Comparison of ENCODE assay signal across 8 mouse cellular contexts in the genomic region with DNA sequence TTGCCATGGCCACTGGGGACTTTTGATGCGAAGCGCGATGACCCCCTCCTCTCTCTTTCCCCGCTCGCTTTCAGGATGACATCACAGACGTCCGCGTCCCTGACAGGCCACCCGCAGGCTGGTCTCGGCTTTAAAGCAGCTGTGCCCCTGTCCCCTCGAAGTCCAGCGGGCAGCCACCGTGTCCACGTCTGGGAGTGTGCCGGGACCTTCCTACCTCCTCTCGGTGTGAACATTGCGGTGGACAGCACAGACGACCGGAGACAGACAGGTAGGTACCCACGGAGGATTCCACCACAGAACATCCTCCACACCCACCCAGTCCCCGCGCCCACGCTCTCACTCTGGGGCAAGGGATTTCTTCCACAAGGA. TPM values are rescaled to one million over a fixed set of nuclear protein-coding genes. Genes with fewer than 3 reads are reported as not detected.
A peak's percentile ranks its signal among the peaks of the same experiment; 100 is the strongest.
DNase-seq lines count a peak whose midpoint lies in the region; ATAC-seq lines count a peak whose summit lies in the region.

No protein-coding gene starts in this region.

- H3K9me3 ChIP-seq in intestine, embryonic 15.5 days: no peaks in the 10 kb centered on the region
- H3K9me3 ChIP-seq in neural tube, embryonic 11.5 days (ENCODE audit: control insufficient read depth, low read length): no peaks in the 10 kb centered on the region

- H3K27ac ChIP-seq in intestine, embryonic 15.5 days: no peak overlapping the region
- H3K27ac ChIP-seq in neural tube, embryonic 11.5 days (ENCODE audit: low read depth, low read length): no peak overlapping the region

- DNase-seq in frontal cortex, postnatal 10 days (ENCODE audit: low spot score in 2 of 2): peak; percentile 63 to 73
- DNase-seq in thymus, postnatal 14 days: peak; percentile 21
- DNase-seq in thymus, postnatal 25 days: no peak
- DNase-seq in neural tube, embryonic 11.5 days (ENCODE audit: low spot score): peak; percentile 81
- DNase-seq in gastrocnemius, postnatal 36 days: no peak
- DNase-seq in cerebellum, adult 9-11 months: no peak

- H3K36me3 ChIP-seq in intestine, embryonic 15.5 days: no peaks in the 10 kb centered on the region
- no peaks in the 10 kb centered on the region for H3K36me3 ChIP-seq in neural tube, embryonic 11.5 days (ENCODE audit: control insufficient read depth, insufficient read depth, low read length)

- ATAC-seq in frontal cortex, adult (ENCODE audit: low TSS enrichment): no peak; the same call in 1 of the 2 replicates
- peak; percentile 52 for ATAC-seq in intestine, embryonic 15.5 days
- peak; percentile 67 for ATAC-seq in neural tube, embryonic 11.5 days (ENCODE audit: insufficient read depth, low FRiP score, low TSS enrichment)

- 3% methylated on average over 23 of the region's 23 CpGs for WGBS in intestine, embryonic 15.5 days
- WGBS in neural tube, embryonic 11.5 days: 1% methylated on average over 23 of the region's 23 CpGs

- intact Hi-C loops in gastrocnemius, postnatal 36 days (cut with DNase I): loop anchor here (10.0 kb wide), 1 partner anchor 308 kb away; no protein-coding TSS in a partner anchor

- H3K4me1 ChIP-seq in intestine, embryonic 15.5 days (replicated peaks): peaks cover 11% of the 10 kb centered on the region; the same call in 1 of the 2 replicates
- H3K4me1 ChIP-seq in neural tube, embryonic 11.5 days (ENCODE audit: control insufficient read depth, insufficient read depth, low read length): peaks cover 31% of the 10 kb centered on the region

- peak overlapping the region; percentile 23 for H3K4me3 ChIP-seq in intestine, embryonic 15.5 days (replicated peaks)
- peak overlapping the region; percentile 46 for H3K4me3 ChIP-seq in neural tube, embryonic 11.5 days (ENCODE audit: low read depth, low read length)

- peak overlapping the region; percentile 48 for H3K4me2 ChIP-seq in intestine, embryonic 15.5 days (replicated peaks)
- H3K4me2 ChIP-seq in neural tube, embryonic 11.5 days (ENCODE audit: low read depth): peak overlapping the region; percentile 78

- peaks cover 38% of the 10 kb centered on the region for H3K27me3 ChIP-seq in intestine, embryonic 15.5 days (replicated peaks)
- 0 out of 2 replicates have a peak, but pooled peaks cover 6% of the 10 kb centered on the region for H3K27me3 ChIP-seq in neural tube, embryonic 11.5 days (ENCODE audit: control insufficient read depth, insufficient read depth, low read length)

- H3K9ac ChIP-seq in intestine, embryonic 15.5 days: no peak overlapping the region
- H3K9ac ChIP-seq in neural tube, embryonic 11.5 days (ENCODE audit: low read length): peak overlapping the region; percentile 51

RNA-seq across cellular contexts. Expression of gene Aen, which starts 13.2 kb away (rescaled TPM):
- 35.6 and 40.6 TPM in 2 replicates for polyA plus RNA-seq in intestine, embryonic 15.5 days (2015; fragmentation: Nextera tagmentation; extraction: Ambion mirVana)
- polyA plus RNA-seq in neural tube, embryonic 11.5 days (2014; fragmentation: Nextera tagmentation; extraction: Ambion mirVana): 49.1 and 52.5 TPM in 2 replicates
- total RNA-seq in gastrocnemius, postnatal 36 days (2021): 10 to 100 TPM; 40.5 to 50.0 TPM

RNA-seq across cellular contexts. Expression of gene Isg20, which starts 30.8 kb away (rescaled TPM):
- polyA plus RNA-seq in intestine, embryonic 15.5 days (2015; fragmentation: Nextera tagmentation; extraction: Ambion mirVana): 4.5 and 5.8 TPM in 2 replicates
- polyA plus RNA-seq in neural tube, embryonic 11.5 days (2014; fragmentation: Nextera tagmentation; extraction: Ambion mirVana): 0.45 and 0.49 TPM in 2 replicates
- total RNA-seq in gastrocnemius, postnatal 36 days (2021): 1 to 10 TPM; 1.4 to 1.8 TPM

RNA-seq across cellular contexts. Expression of gene Det1, which starts 35.4 kb away (rescaled TPM):
- polyA plus RNA-seq in intestine, embryonic 15.5 days (2015; fragmentation: Nextera tagmentation; extraction: Ambion mirVana): 15.1 and 15.7 TPM in 2 replicates
- polyA plus RNA-seq in neural tube, embryonic 11.5 days (2014; fragmentation: Nextera tagmentation; extraction: Ambion mirVana): 22.0 and 22.2 TPM in 2 replicates
- total RNA-seq in gastrocnemius, postnatal 36 days (2021): 10 to 100 TPM; 16.0 to 16.5 TPM

Comparison
In these comparisons a context has a peak if more than half of its experiments do, and no peak if none do; other contexts are left out.
1. DNase-seq: peak in frontal cortex, postnatal 10 days (2 of 2), thymus, postnatal 14 days (single experiment) and neural tube, embryonic 11.5 days (single experiment); none in thymus, postnatal 25 days (single experiment), gastrocnemius, postnatal 36 days (0 of 2) and cerebellum, adult 9-11 months (single experiment).